Mouse (Mus musculus) small intestine, adult 10 weeks (tissue): Measurements from ENCODE around the gene Olfr610. TPM values are rescaled to one million over a fixed set of nuclear protein-coding genes. Genes with fewer than 3 reads are reported as not detected.

Experiments used
- polyA plus RNA-seq: library from polyadenylated mRNA; stranded (reverse); fragments of 350-450 nt; fragmentation: Illumina TruSeq; extraction: RNeasy Lipid Tissue Mini Kit (QIAGEN cat#74804); gene quantifications from one replicate; pipeline ENCODE4 v1.2.3, GENCODE M21; 2014; ENCODE audit warnings: low replicate concordance

Gene Olfr610
- polyA plus RNA-seq = not detected

DNA sequence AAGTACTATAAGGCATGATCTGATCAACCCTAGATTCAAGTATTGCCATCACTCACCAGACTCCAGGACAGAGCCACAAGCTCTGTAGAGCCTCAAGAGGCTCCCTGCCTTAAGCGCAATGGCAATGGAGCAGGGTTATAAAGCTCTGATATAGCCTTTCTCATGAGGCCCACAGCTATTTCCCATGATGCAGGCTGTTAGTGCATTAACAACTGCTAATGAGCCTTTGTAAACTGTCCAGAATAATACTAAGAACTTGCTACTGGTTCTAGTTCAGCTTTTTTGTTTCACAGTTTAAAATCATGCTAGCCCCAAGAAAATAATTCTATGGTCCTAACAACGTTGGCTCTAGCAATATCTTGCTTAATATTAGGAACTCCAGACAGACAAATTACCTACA, at the start of gene Olfr610:
Olfr610 (minus strand) TSS at position 101 of the 400 bp plus-strand sequence.

GRCm38 (mm10) chr7:103555779-103556178, 43.9 kb upstream of the Olfr610 start, which contains the start of gene Olfr615:
Gene Olfr615, plus strand, starts transcription at chr7:103556079.

GRCm38 (mm10) chr7:103547774-103548173, 35.9 kb upstream of the Olfr610 start, which contains the start of gene Olfr613:
Gene Olfr613, plus strand, starts transcription at chr7:103548074.

DNA sequence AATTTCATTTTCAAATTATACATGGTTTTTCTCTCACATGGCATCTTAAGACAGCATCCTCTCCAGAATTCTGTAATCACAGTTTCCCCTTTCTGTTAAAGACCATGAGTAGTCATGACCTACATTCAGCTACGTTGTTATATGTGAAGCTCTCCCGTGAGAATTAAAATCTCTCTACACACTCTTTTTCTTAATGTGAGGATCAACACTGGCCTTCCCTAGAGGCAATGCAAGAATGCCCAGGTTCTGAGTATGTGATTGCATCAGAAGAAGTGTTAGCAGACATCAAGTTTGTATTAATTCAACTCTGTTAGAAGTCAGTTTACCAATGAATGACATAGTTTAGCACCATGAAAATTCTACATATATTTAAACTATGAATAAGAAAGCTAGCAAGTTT, 30.7 kb upstream of the Olfr610 start, which contains the start of gene Olfr612:
Olfr612 (minus strand) TSS at position 101 of the 400 bp plus-strand sequence.

GRCm38 (mm10) chr7:103520746-103521145, 8.8 kb upstream of the Olfr610 start, which contains the start of gene Olfr611:
Gene Olfr611, minus strand, starts transcription at chr7:103520846.

GRCm38 (mm10) chr7:103497962-103498361, 14.0 kb downstream of the Olfr610 start, which contains the start of gene Olfr609:
Gene Olfr609, minus strand, starts transcription at chr7:103498062.

GRCm38 (mm10) chr7:103469577-103469976, 42.3 kb downstream of the Olfr610 start, which contains the start of gene Olfr608:
Gene Olfr608, plus strand, starts transcription at chr7:103469877.

Other genes starting within 250 kb of the Olfr610 start
- gene Olfr596, start 206.5 kb downstream of the Olfr610 start, polyA plus RNA-seq = not detected
- not detected for gene Olfr597, start 195.8 kb downstream of the Olfr610 start, polyA plus RNA-seq
- gene Olfr598, start 188.6 kb downstream of the Olfr610 start, polyA plus RNA-seq = not detected
- not detected for gene Olfr599, start 176.2 kb downstream of the Olfr610 start, polyA plus RNA-seq
- not detected for gene Olfr600, start 162.5 kb downstream of the Olfr610 start, polyA plus RNA-seq
- gene Olfr601, start 149.5 kb downstream of the Olfr610 start, polyA plus RNA-seq = not detected
- gene Olfr603, start 125.9 kb downstream of the Olfr610 start, polyA plus RNA-seq = not detected
- gene Usp17lc, start 97.0 kb downstream of the Olfr610 start, polyA plus RNA-seq = not detected
- not detected for gene Olfr605, start 66.7 kb downstream of the Olfr610 start, polyA plus RNA-seq
- gene Olfr606, start 63.1 kb downstream of the Olfr610 start, polyA plus RNA-seq = not detected
- not detected for gene Olfr607, start 48.0 kb downstream of the Olfr610 start, polyA plus RNA-seq
- not detected for gene Olfr608, start 42.2 kb downstream of the Olfr610 start, polyA plus RNA-seq
- not detected for gene Olfr609, start 14.1 kb downstream of the Olfr610 start, polyA plus RNA-seq
- not detected for gene Olfr611, start 8.7 kb upstream of the Olfr610 start, polyA plus RNA-seq
- not detected for gene Olfr612, start 30.6 kb upstream of the Olfr610 start, polyA plus RNA-seq
- not detected for gene Olfr613, start 36.0 kb upstream of the Olfr610 start, polyA plus RNA-seq
- gene Olfr615, start 44.0 kb upstream of the Olfr610 start, polyA plus RNA-seq = not detected
- gene Olfr616, start 57.0 kb upstream of the Olfr610 start, polyA plus RNA-seq = not detected
- gene Olfr617, start 60.9 kb upstream of the Olfr610 start, polyA plus RNA-seq = not detected
- not detected for gene Olfr618, start 78.0 kb upstream of the Olfr610 start, polyA plus RNA-seq
- not detected for gene Olfr619, start 88.5 kb upstream of the Olfr610 start, polyA plus RNA-seq
- gene Olfr620, start 100.4 kb upstream of the Olfr610 start, polyA plus RNA-seq = not detected
- gene Olfr622, start 130.6 kb upstream of the Olfr610 start, polyA plus RNA-seq = not detected
- not detected for gene Olfr623, start 151.6 kb upstream of the Olfr610 start, polyA plus RNA-seq
- gene Olfr624, start 159.1 kb upstream of the Olfr610 start, polyA plus RNA-seq = 0.78 TPM
- gene Olfr625-ps1, start 170.6 kb upstream of the Olfr610 start, polyA plus RNA-seq = not detected
- gene Olfr243, start 202.5 kb upstream of the Olfr610 start, polyA plus RNA-seq = not detected
- gene Olfr628, start 218.3 kb upstream of the Olfr610 start, polyA plus RNA-seq = not detected
- not detected for gene Olfr629, start 232.8 kb upstream of the Olfr610 start, polyA plus RNA-seq
- not detected for gene Olfr630, start 245.2 kb upstream of the Olfr610 start, polyA plus RNA-seq